Mouse (Mus musculus) liver, embryonic 14.5 days (tissue): ENCODE measurements at regions not wholly inside any gene's neighbourhood (a gene's known extent, or its start where the extent isn't known, plus 50 kb on each side); places are given as distances from the start of the nearest gene placed in this dataset.

ENCODE experiments used
- CTCF ChIP-seq: IDR thresholded peaks from 2 replicates; pipeline ENCODE4 v1.5.1; 2016; ENCODE audit warnings: antibody characterized with exemption, low read depth, control low read depth
- EP300 ChIP-seq: IDR thresholded peaks from 2 replicates; pipeline ENCODE4 v1.6.1; 2016; ENCODE audit warnings: antibody characterized with exemption, low read depth

DNA sequence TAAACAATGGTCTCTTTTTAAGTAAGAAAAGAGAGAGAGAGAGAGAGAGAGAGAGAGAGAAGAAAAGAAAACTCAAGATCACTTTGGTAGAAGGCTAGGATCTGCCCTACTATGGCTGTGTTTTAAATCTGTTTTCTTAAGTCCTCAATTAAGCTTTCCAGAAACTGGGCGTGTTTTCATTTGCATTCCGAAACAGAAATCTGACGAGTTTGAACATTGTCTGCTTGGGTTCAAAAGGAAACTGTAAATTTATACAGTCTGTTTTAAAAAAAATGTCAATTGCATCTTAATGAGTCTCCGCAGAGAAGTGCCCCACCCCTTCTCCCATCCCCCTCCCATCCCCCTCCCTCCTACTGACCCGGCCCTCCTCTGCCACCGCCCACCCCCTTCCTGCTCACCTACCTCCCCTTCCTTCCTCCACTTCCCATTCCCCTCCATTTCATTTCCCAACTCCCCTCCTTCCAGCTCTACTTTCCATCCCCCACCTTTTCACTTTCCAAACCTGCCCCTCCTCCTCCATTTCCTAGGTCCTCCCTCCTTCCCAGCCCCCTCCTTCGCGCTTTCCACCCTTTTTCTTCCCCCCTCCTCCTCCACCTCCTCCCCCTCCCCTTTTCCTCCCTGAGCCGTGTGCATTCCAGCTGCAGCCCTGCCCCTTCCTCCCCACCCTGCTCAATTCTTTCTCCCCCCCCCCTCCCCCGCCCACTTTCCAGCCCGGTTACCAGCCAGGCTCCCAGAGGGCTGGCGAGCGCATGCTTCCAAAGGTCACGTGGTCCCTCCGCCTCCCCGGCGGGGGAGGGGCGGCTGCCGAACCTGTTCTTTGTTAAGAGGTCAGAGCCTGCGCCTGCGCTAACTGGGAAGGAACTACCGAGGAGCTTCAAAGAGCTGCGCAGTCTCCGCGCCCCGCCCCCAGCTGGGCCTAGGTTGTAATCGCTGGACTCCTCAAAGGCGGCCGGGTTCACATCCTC, 77.7 kb upstream of the Tbl1x start:
- TF ChIP-seq EP300 (no peak), CTCF (no peak)
